Mouse (Mus musculus): ENCODE data around the gene Tex44.

Gene Tex44

DNA sequence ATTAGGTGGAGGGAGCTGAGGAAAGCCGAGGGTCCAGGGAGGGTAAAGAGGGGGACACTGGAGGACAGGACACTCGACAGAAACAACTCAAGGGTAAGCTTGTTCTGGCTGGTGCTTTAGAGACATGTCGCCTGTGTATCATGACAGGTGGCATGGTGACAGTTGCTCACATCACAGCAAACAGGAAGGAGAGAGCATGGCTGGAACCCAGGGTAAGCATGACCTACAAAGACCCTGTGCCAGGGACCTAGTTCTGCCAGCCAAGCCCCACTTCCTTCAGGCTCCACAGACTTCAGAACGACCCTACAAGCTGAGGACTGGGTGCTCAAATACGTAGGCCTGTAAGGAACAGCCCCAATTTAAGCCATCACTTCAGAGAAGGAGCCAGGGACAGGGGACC, 2.2 kb upstream of the Tex44 start:
- DNase-seq (ENCODE audit: low read depth, low spot score), result no peak

DNA sequence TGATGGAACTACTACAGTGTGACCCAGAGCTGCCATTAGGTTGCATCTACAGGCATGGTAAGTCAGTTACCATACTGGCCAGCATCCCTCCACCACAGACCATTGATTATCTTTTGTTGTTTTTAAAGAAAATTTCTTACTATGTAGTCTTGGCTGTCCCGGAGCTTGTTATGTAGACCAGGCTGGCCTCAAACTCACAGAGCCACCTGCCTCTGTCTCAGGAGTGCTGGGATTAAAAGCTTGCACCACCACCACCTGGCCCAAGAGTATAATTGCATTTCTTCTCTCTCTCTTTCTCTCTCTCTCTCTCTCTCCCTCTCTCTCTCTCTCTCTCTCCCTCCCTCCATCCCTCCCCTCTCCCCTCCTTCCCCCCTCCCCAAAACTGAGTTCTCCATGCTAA, 1.8 kb upstream of the Tex44 start:
- DNase-seq (ENCODE audit: low read depth, low spot score), result no peak

DNA sequence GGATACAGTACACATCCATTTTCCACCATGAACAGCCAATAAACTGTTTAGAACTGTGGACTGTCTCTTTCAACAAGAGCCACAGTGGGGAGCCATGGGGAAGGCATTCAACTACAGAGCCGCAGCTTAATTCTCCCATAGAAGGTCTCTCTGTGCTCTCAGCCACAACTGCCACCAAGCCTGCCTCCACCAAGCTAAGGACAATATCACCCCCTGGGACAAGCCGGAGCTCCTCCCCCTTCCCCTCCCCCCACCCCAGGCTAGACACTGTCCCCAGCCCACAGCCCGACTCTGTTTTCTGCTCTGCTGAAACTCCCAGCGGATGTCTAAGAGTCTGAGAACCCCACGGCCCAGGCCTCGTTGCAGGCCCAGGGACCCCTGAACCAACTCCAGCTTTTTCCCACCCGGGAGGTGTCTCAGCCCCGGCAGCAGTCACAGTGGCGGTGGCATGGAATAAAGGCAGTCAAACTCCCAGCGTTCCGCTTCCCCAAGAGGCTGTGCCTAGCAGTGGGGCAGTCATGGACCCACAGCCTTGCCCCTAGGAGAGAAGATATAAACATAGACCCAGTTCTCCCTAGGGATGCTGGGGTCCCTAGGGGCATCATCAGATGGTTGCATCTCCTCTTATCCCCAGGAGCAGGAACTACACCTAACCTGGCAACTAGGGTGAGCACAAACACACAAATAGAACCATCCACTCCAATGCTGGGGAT, 1.1 kb upstream of the Tex44 start:
- DNase-seq (ENCODE audit: low read depth, low spot score), result no peak

- peak; percentile 74 for DNase-seq (ENCODE audit: low read depth, low spot score)
Measured at GRCm38 (mm10) chr1:86430056-86430455, 3.9 kb downstream of the Tex44 start.

DNA sequence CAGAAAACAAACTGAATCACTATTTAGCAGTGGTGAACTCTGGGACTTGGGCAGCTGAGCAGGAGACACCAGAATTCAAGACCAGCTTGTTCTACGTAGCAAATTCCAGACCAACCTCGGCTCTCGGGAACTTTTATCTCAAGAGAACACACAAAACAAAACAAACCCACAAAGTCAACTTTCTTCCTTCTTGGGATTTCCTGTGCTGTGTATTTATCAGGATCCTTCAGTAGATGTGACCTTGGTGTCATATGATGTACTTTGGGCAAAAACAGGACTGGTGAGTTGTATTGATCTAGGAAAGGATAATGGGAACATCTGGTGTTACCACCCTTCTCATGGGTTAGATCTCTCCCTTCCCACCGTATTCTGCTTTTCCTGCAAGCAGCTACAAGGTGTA, 6.6 kb downstream of the Tex44 start:
- DNase-seq (ENCODE audit: low read depth, low spot score), result no peak

DNA sequence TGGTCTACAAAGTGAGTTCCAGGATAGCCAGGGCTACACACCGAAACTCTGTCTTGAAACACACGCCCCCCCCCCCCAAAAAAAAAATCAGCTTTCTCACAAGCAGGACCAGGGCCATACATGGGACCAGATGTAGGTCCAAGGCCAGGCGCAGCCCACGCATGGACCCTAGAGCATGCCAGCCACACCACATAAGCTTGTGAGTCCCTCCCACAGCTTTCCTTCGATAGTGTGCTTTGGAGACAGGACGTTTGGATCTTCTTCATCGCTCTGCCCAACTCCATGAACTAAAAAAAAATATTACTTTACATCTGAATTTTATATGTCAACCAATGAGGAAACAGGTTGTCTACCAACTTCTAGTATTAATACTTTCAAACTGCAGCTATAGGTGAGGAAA, 7.2 kb downstream of the Tex44 start:
- no peak for DNase-seq (ENCODE audit: low read depth, low spot score)

GRCm38 (mm10) chr1:86434001-86434400, 7.9 kb downstream of the Tex44 start:
- DNase-seq (ENCODE audit: low read depth, low spot score), result no peak

DNA sequence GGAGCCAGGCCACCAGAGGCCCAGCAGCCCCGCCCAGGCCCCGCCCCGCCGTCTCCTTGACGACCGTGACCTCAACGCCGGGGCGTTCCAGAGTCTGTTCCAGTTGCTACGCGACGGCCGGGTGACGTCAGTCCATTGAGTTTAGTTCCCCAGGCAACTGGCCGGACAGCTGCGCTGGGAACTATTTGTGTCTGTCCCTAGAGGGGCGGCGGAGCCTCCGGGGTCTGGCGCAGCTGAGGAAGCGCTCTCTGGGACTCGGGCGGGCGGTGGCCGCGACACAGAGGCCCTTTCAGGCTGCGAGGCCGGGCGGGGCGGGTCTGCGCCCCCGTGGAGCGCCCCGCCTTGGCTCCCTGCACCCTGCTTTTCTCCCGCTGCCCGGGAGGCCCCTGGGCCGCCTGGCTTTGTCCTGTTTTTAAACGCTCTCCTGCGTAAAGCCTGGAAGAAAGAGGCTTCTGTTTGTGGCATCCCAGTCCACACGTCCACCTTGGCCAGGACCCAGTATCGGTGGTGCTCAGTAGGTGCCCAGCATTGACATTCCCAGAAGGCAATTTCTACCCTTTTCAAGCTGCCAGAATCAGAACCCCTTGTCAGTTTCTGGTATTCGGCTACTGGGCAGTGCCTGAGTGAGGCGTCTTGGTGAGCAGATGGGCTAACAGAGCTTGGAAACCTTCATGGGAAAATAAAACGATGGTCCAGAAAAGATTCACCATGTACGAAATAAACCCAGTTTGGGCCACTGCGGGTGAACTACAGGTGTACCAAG, 8.5 kb downstream of the Tex44 start:
- DNase-seq (ENCODE audit: low read depth, low spot score), result peak; percentile 99

GRCm38 (mm10) chr1:86435302-86435821, 9.2 kb downstream of the Tex44 start:
- DNase-seq (ENCODE audit: low read depth, low spot score), result no peak

DNA sequence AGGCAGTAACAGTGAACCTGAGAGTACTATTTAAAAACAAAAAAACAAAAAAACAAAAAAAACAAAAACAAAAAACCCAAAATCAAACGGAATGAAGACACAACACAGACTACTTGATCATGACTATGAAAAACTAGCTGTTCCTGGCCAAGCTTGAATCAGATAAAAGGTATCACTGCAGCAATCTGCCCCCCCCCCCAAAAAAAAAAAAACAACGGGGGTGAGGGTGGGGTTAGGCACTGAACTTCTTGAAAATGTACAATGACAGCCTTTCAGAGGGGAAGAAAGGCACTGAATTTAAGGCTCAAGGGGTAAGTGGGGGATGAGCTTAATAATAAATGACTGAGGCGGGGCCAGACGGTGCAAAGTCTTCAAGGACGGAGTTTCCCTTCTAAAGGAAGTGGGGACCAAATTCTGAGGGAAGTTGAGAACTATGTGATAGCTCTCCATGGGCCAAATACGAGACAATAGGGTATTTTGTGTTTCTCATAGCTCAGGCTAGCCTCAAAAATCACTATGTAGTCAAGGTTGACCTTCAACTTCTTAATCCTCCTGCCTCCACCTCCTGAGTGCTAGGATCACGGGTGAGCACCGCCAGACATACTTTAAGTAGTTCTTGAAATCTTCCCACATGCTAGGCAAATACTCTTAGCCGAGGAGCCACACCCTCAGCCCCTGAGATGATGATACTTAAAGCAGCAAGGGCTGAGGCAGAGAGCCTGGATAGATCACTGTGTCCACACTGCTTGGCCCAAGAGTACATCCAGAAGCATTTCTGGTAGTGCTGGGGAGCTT, 11.3 kb downstream of the Tex44 start:
- no peak for DNase-seq (ENCODE audit: low read depth, low spot score)

DNA sequence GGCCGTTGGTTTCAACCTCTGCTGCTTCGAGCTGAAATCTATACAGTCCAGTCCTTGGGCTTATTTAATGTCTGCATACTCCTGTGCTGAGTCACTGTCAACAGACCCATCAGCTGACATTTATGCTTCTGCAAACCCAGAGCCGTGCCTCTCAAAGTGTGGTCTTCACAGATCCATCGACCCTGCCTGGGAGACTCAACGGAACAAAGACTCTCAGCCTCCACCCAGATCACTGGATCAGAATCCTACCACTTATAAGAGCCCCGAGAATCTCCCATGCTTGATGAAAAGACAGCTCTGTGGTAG, 11.8 kb downstream of the Tex44 start:
- DNase-seq (ENCODE audit: low read depth, low spot score), result no peak

GRCm38 (mm10) chr1:86438501-86438900, 12.4 kb downstream of the Tex44 start:
- DNase-seq (ENCODE audit: low read depth, low spot score), result no peak

GRCm38 (mm10) chr1:86439487-86440170, 13.5 kb downstream of the Tex44 start:
- DNase-seq (ENCODE audit: low read depth, low spot score), result no peak

DNA sequence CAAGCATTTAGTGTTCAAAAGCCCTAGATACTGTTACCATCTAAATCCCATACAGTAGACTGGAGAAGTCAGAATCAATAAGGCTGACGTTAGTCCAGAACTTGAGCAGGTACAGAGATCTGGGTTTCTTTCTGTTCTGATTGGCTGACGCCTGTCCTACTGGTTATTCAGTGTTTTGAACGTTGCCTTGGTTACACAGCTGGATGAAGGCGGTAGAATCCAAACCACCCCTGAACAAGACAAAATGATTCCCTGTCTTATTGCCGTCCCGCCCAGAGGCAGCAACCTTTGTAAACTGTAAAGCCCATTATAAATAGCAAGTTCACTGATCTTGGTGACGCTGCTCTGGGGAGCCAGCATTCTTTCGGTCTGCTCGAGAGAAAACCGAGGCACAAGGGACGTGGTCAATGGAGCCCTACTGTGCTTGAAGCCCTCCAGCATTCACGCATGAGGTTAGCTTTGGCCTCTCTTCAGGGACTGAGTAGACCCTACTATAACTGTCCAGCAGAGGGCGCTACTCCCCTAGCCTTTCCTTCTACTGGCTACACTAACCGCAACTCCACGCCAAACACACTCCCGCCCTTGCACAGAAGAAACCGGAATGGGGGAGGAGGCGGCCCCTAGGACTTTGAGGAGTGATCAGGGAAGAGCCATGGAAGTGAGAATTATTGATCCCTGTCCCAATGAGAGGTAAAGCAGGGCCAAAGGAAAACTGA, 14.2 kb downstream of the Tex44 start:
- DNase-seq (ENCODE audit: low read depth, low spot score), result peak; percentile 92

- no peak for DNase-seq (ENCODE audit: low read depth, low spot score)
Measured at GRCm38 (mm10) chr1:86440887-86441723, 15.0 kb downstream of the Tex44 start.

DNA sequence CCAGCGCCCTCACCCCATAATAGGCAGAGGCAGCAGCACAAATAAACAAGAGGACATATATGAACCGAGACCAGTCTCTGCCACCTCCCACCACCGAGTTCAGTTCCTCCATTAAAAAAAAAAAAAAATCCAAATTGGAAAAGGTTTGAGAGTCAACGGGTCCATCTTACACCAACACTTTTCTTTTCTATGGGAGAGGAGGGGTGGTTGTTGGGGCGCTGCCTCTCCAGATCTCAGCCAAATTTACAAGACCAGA, 15.5 kb downstream of the Tex44 start:
- DNase-seq (ENCODE audit: low read depth, low spot score), result no peak

DNA sequence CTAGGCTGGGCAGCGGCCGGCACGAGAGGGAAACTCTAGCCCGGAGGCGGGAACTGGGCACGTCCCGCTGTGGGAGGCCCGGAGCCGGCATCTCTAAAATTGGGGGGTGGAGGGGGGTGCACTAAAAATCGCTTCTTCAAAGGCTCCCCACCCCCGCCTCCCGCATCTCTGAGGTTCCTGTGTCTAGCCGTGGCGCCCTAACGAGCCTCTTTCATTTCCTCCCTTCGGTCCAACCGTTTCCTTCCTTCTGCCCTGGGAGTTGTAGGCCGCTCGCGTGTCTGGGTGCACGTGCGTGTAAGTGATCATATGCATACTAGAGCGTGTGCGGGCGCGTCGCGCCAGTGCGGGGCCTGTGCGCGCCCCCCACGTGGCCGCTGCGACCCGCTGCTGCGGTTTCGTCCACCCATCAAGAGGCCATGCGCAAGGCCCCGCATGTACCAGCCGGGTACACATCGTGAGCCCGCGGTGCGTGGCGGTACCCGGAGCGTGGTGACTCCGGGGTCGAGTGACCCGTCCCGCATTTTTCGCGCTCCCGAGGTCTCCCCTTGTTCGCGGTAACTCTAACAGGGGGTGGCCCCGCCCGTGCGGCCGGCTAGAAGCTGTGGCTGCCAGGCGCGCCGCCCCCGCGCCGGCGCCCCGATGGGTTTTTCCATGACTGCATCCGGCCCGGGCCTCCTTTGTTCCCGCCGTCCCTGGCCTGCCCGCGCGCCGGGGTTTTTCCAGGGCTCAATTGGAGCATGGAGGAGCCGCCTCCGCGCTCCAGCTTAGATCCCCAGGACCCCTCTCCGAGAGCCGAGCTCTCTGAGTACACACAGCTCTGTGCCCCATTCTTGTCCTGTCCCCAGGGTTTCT, 16.1 kb downstream of the Tex44 start:
- DNase-seq (ENCODE audit: low read depth, low spot score), result no peak

GRCm38 (mm10) chr1:86442832-86443231, 16.7 kb downstream of the Tex44 start:
- DNase-seq (ENCODE audit: low read depth, low spot score), result no peak

- DNase-seq (ENCODE audit: low read depth, low spot score), result no peak
Measured at GRCm38 (mm10) chr1:86443386-86444172, 17.4 kb downstream of the Tex44 start.

All from c-Kit-negative CD71-positive TER-119-positive erythroid progenitor cells, embryonic 14.5 days (primary cell).